Mouse (Mus musculus) MEL (cell line): ENCODE measurements around the gene Cdk15.

Experiments
- CTCF ChIP-seq, 3 experiments: IDR thresholded peaks in 2 of 3; conservative IDR thresholded peaks in 1 of 3; 2 replicates each; pipeline ENCODE4 v1.5.1; 2011 to 2012; ENCODE audit warnings: low read length in 3 of 3, low read depth in 2 of 3, mild to moderate bottlenecking in 2 of 3, improper control_type of control experiment in 1 of 3, inconsistent platforms in 1 of 3, mixed read lengths in 1 of 3, moderate library complexity in 1 of 3; ENCODE audit not compliant: control insufficient read depth in 1 of 3, insufficient read depth in 1 of 3, poor library complexity in 1 of 3, severe bottlenecking in 1 of 3
- EP300 ChIP-seq, 2 experiments: IDR thresholded peaks; 2 replicates each; pipeline ENCODE4 v1.6.1; 2011; ENCODE audit warnings: improper control_type of control experiment in 2 of 2, low read length in 2 of 2, low read depth in 1 of 2, mild to moderate bottlenecking in 1 of 2
- MAFK ChIP-seq: IDR thresholded peaks from 2 replicates; pipeline ENCODE4 v1.6.1; 2011; ENCODE audit warnings: low read depth, mild to moderate bottlenecking, low read length, improper control_type of control experiment, borderline replicate concordance
- NELFE ChIP-seq: IDR thresholded peaks from 2 replicates; pipeline ENCODE4 v1.6.1; 2011; ENCODE audit warnings: low read depth, low read length, improper control_type of control experiment
- POLR2A ChIP-seq, 2 experiments: IDR thresholded peaks; 2 replicates each; pipeline ENCODE4 v1.6.1; 2011 to 2012; ENCODE audit warnings: low read length in 2 of 2, mild to moderate bottlenecking in 2 of 2, control low read depth in 1 of 2, improper control_type of control experiment in 1 of 2, low read depth in 1 of 2, moderate library complexity in 1 of 2; ENCODE audit not compliant: control insufficient read depth in 1 of 2, insufficient read depth in 1 of 2, poor library complexity in 1 of 2
- RAD21 ChIP-seq: IDR thresholded peaks from 2 replicates; pipeline ENCODE4 v1.6.1; 2011; ENCODE audit warnings: mild to moderate bottlenecking, low read depth, low read length, improper control_type of control experiment
- ZC3H11A ChIP-seq: IDR thresholded peaks from 2 replicates; pipeline ENCODE4 v1.6.1; 2012; ENCODE audit warnings: low read depth, mild to moderate bottlenecking, inconsistent platforms, low read length, improper control_type of control experiment
- ZMIZ1 ChIP-seq: IDR thresholded peaks from 2 replicates; pipeline ENCODE4 v1.6.1; 2012; ENCODE audit warnings: low read depth, mild to moderate bottlenecking, inconsistent platforms, low read length, improper control_type of control experiment, moderate library complexity

DNA sequence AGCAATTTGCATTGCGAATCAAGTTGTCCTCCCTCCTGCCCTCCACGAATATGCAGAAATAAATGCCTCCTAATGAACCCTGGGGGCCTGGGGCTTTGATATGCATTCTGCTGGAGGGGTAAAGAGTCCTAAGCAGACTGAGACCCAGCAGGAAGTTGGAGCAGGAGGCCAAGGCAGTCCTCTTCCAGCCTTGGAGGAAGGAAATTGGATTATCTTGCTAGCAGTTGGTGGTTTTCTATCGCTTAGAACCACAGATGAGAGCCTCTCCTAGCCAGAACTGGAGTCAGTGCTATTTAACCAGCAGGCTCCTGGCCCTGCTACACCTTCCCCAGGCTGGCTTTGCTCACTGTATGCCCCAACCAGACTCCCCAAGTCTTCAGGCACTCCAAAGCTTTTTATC is 119.9 kb downstream of the Cdk15 start:
- TF ChIP-seq RAD21 = no peak
- TF ChIP-seq POLR2A (IDR thresholded peaks at IDR 0.05; ENCODE audit: control insufficient read depth in 1 of 2, insufficient read depth in 1 of 2, low read depth in 1 of 2, low read length in 2 of 2, poor library complexity in 1 of 2) = no peak
- TF ChIP-seq EP300 (IDR thresholded peaks at IDR 0.05; ENCODE audit: low read depth in 1 of 2, low read length in 2 of 2) = peak; percentile 97 to 98
- TF ChIP-seq ZC3H11A = no peak
- TF ChIP-seq MAFK = peak; percentile 48; the same call in 1 of the 2 replicates
- TF ChIP-seq CTCF (IDR thresholded peaks at IDR 0.05 in 2 of 3, conservative IDR thresholded peaks at IDR 0.05 in 1 of 3; ENCODE audit: control insufficient read depth in 1 of 3, insufficient read depth in 1 of 3, low read depth in 2 of 3, low read length in 3 of 3, poor library complexity in 1 of 3, severe bottlenecking in 1 of 3) = no peak
- TF ChIP-seq NELFE = peak; percentile 53
- peak; percentile 38; the same call in 1 of the 2 replicates for TF ChIP-seq ZMIZ1
